Mouse (Mus musculus) C2C12 (cell line): ENCODE data around the gene Unc5cl. TPM values are rescaled to one million over a fixed set of nuclear protein-coding genes. Genes with fewer than 3 reads are reported as not detected.

Experiments
- H3K27me3 ChIP-seq: one replicate; pipeline ENCODE4 v1.6.1; 2011; ENCODE audit not compliant: control insufficient read depth, insufficient read depth, insufficient read length
- H3K36me3 ChIP-seq: one replicate; pipeline ENCODE4 v1.6.1; 2011; ENCODE audit not compliant: control insufficient read depth, insufficient read depth
- H3K4me3 ChIP-seq: one replicate; pipeline ENCODE4 v1.5.1; 2011; ENCODE audit warnings: mild to moderate bottlenecking, control low read depth; ENCODE audit not compliant: poor library complexity, insufficient read depth, severe bottlenecking
- H3K79me2 ChIP-seq: one replicate; pipeline ENCODE4 v1.6.1; 2011; ENCODE audit not compliant: control insufficient read depth, insufficient read depth
- H3K79me3 ChIP-seq: one replicate; pipeline ENCODE4 v1.6.1; 2011; ENCODE audit warnings: low read depth, control low read depth
- H3ac ChIP-seq: one replicate; pipeline ENCODE3; 2011; ENCODE audit warnings: low read depth; ENCODE audit not compliant: control insufficient read depth, insufficient read length
- CEBPB ChIP-seq: IDR thresholded peaks from one replicate; pipeline ENCODE4 v1.6.1; 2011; ENCODE audit warnings: low read depth, mild to moderate bottlenecking, control low read depth, moderate library complexity
- FOSL1 ChIP-seq: IDR thresholded peaks from one replicate; pipeline ENCODE4 v1.8.0; 2011; ENCODE audit warnings: mild to moderate bottlenecking, low read length; ENCODE audit not compliant: poor library complexity, insufficient read depth, severe bottlenecking
- MAX ChIP-seq: IDR thresholded peaks from one replicate; pipeline ENCODE4 v1.6.1; 2011; ENCODE audit warnings: mild to moderate bottlenecking, control low read depth
- MYOD1 ChIP-seq: IDR thresholded peaks from one replicate; pipeline ENCODE4 v1.6.1; 2011; ENCODE audit warnings: low read depth; ENCODE audit not compliant: control insufficient read depth, insufficient read length
- MYOG ChIP-seq: IDR thresholded peaks from one replicate; pipeline ENCODE4 v1.6.1; 2011; ENCODE audit not compliant: control insufficient read depth, insufficient read length; ENCODE audit errors: extremely low read depth
- USF1 ChIP-seq: IDR thresholded peaks from one replicate; pipeline ENCODE4 v1.6.1; 2011; ENCODE audit warnings: low read depth, mild to moderate bottlenecking, control low read depth, moderate library complexity
- polyA plus RNA-seq: library from polyadenylated mRNA; unstranded; fragments of >200 nt; fragmentation: generic; extraction: Trizol; gene quantifications from one replicate; pipeline ENCODE4 v1.2.1, GENCODE M21; 2012; ENCODE audit warnings: missing spikeins

Unc5cl gene
- polyA plus RNA-seq, 1 experiment, result not detected

DNA sequence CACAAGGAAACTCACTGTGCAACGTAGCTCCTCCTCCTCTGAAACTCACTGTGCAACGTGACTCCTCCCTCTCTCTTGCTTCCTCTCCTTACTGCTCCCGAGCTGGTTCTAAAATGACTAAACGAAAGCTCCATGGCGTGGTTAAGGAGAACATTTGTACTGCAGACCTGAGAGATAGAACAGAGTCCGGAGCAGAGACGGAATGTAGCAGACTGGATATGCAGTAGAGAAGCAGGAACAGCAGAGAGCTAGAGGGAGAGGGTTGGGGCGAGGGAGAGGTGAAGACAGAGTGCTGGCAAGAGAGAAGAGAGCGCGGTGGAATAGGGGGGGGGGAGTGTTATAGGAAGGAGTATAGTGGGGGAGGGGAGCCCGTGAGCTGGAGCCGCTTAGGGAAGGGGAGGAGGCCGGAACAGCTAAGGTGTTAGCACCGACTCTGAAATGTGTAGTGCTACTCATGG, 131.2 kb downstream of the Unc5cl start:
- no peak overlapping the region for H3ac ChIP-seq
- H3K27me3 ChIP-seq, result no peaks in the 10 kb centered on the region
- no peaks in the 10 kb centered on the region for H3K79me3 ChIP-seq
- no peaks in the 10 kb centered on the region for H3K79me2 ChIP-seq
- no peak for TF ChIP-seq FOSL1
- no peak for TF ChIP-seq CEBPB
- TF ChIP-seq MYOG, result no peak
- no peaks in the 10 kb centered on the region for H3K36me3 ChIP-seq
- H3K4me3 ChIP-seq, result no peak overlapping the region

DNA sequence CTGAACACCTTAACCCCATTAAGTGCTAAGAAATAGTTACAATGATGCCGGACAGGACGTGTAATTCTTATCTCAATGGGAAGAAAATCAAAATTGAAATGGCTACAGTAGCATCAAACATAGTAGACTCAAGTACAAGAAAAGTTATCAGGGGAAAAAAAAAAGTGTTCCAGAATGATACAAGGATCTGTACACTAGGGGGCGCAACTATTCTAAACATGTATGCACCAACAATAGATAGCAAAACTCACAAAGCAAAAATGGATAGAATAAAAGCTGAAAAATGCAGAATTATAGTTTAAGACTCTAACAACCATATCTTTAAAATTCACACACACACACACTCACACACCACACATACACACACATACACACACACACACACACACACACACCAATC, 134.0 kb downstream of the Unc5cl start:
- Histone ChIP-seq H3K36me3 (no peaks in the 10 kb centered on the region), H3K27me3 (no peaks in the 10 kb centered on the region), H3K4me3 (no peak overlapping the region), H3K79me3 (no peaks in the 10 kb centered on the region), H3K79me2 (no peaks in the 10 kb centered on the region), H3ac (no peak overlapping the region)
- TF ChIP-seq USF1 (no peak), MYOD1 (no peak), MAX (no peak), FOSL1 (no peak)

Other genes starting within 250 kb of the Unc5cl start
- not detected for gene Trem1, start 222.1 kb upstream of the Unc5cl start, polyA plus RNA-seq
- gene Trem3, start 207.1 kb upstream of the Unc5cl start, polyA plus RNA-seq, result not detected
- gene Treml4, start 190.6 kb upstream of the Unc5cl start, polyA plus RNA-seq, result not detected
- not detected for gene Treml2, start 155.4 kb upstream of the Unc5cl start, polyA plus RNA-seq
- not detected for gene B430306N03Rik, start 138.8 kb upstream of the Unc5cl start, polyA plus RNA-seq
- not detected for gene Trem2, start 108.5 kb upstream of the Unc5cl start, polyA plus RNA-seq
- not detected for gene Treml1, start 95.0 kb upstream of the Unc5cl start, polyA plus RNA-seq
- 24.0 TPM for gene Nfya, start 45.0 kb upstream of the Unc5cl start, polyA plus RNA-seq
- 14.1 TPM for gene Oard1, start 44.9 kb upstream of the Unc5cl start, polyA plus RNA-seq
- 0.27 TPM for gene Apobec2, start 22.0 kb upstream of the Unc5cl start, polyA plus RNA-seq
- not detected for gene Tspo2, start 3.4 kb upstream of the Unc5cl start, polyA plus RNA-seq